Mouse (Mus musculus) thymus, postnatal 25 days (tissue): ENCODE measurements at regions not wholly inside any gene's neighbourhood (a gene's known extent, or its start where the extent isn't known, plus 50 kb on each side); places are given as distances from the start of the nearest gene placed in this dataset.

ENCODE experiments used
- DNase-seq: peaks from one replicate; pipeline ENCODE4 v3.0.0; 2022

GRCm38 (mm10) chr8:41483297-41483696 is 66.4 kb upstream of the Frg1 start:
- DNase-seq, result no peak

DNA sequence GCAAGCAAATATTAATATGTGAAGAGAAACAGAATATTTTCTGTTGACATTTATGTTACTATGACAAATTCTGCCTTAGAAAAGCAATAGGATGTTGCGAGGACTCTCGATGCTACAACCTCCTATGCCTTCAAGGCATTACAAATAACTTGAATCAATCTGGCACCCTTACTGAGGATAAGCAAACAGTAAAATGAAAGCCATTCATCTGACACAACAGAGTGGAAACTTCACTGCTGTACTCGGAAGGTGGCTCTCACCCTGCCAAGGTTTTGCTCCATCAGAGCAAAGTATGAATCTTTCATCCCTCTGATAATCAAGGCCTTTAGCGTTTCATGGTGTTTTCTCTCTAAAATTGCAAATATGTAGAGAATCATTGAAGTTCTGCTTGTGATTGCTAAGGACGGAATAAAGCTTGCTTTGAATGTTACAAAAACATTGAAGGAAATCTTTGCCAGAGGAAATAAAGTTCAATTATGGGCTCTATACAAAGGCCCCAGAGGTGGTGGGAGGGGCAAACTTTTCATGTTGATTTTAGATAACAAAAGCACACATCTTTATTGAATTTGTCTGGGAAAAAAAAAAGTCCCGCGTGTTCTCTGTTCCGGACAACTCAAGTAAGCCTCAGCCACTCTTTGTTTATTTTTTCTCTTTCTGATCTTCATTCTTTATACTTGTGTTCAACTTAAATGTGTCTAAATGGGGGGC is 56.3 kb upstream of the Frg1 start:
- no peak for DNase-seq

DNA sequence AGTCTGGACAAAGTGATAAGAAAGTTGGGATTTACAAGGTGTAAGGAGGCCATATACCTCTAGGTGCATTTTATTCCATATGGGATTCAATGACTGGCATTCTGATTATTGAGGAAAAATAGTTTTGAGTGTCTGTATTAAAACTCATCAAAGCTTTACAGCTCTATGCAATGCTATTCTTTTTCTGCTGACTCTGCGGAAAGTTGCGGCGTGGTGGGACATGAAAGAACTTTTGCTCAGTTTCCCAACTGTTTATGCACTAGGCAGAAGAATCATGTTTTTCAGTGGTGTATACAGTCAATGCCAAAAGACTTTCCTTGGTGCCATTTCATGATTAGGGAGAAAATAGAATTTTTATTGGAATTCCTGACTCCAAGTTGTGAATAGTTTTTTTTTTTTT is 55.4 kb upstream of the Frg1 start:
- no peak for DNase-seq
